Mouse (Mus musculus) lung, postnatal 0 days (tissue): ENCODE results near the gene Fscn3.

Experiments used
- CTCF ChIP-seq: IDR thresholded peaks from 2 replicates; pipeline ENCODE4 v1.5.1; 2016; ENCODE audit warnings: antibody characterized with exemption, mild to moderate bottlenecking
- EP300 ChIP-seq: IDR thresholded peaks from 2 replicates; pipeline ENCODE4 v1.6.1; 2016; ENCODE audit warnings: antibody characterized with exemption, mild to moderate bottlenecking, control low read depth

- TF ChIP-seq CTCF (no peak), EP300 (no peak)
Observed at GRCm38 (mm10) chr6:28397681-28398203, 29.8 kb upstream of the Fscn3 start, which contains the start of gene Zfp800.
